Mouse (Mus musculus): ENCODE measurements around the gene Gm45837. TPM values are rescaled to one million over a fixed set of nuclear protein-coding genes. Genes with fewer than 3 reads are reported as not detected.

Gm45837 gene
- total RNA-seq, 2 experiments from 2014 or later: 5.7 TPM; not detected in 1

- no peak for DNase-seq
These were observed 32.4 kb downstream of the Gm45837 start for GRCm38 (mm10) chr7:101443093-101443492.

- DNase-seq: no peak
These were observed 33.5 kb downstream of the Gm45837 start for GRCm38 (mm10) chr7:101444211-101444610.

GRCm38 (mm10) chr7:101449855-101450254 is 39.2 kb downstream of the Gm45837 start:
- DNase-seq: no peak

GRCm38 (mm10) chr7:101450422-101451401 is 40.0 kb downstream of the Gm45837 start:
- peak; percentile 78 for DNase-seq

GRCm38 (mm10) chr7:101452669-101453068 is 42.0 kb downstream of the Gm45837 start:
- DNase-seq: no peak

GRCm38 (mm10) chr7:101453296-101453695 is 42.6 kb downstream of the Gm45837 start:
- no peak for DNase-seq

GRCm38 (mm10) chr7:101453725-101454124 is 43.0 kb downstream of the Gm45837 start:
- peak; percentile 53 for DNase-seq

GRCm38 (mm10) chr7:101454479-101454878 is 43.8 kb downstream of the Gm45837 start:
- no peak for DNase-seq

- no peak for DNase-seq
These were observed 44.5 kb downstream of the Gm45837 start for GRCm38 (mm10) chr7:101455141-101455540.

- no peak for DNase-seq
These were observed 45.6 kb downstream of the Gm45837 start for GRCm38 (mm10) chr7:101456318-101456717.

GRCm38 (mm10) chr7:101456789-101457188 is 46.1 kb downstream of the Gm45837 start:
- no peak for DNase-seq

- DNase-seq: no peak
These were observed 46.6 kb downstream of the Gm45837 start for GRCm38 (mm10) chr7:101457283-101457682.

- no peak for DNase-seq
These were observed 47.1 kb downstream of the Gm45837 start for GRCm38 (mm10) chr7:101457801-101458200.

- no peak for DNase-seq
These were observed 47.6 kb downstream of the Gm45837 start for GRCm38 (mm10) chr7:101458278-101458781.

- DNase-seq: no peak
These were observed 48.7 kb downstream of the Gm45837 start for GRCm38 (mm10) chr7:101459305-101459813.

- no peak for DNase-seq
These were observed 49.4 kb downstream of the Gm45837 start for GRCm38 (mm10) chr7:101459923-101460607.

GRCm38 (mm10) chr7:101460608-101460957 is 49.9 kb downstream of the Gm45837 start:
- DNase-seq: peak; percentile 86

GRCm38 (mm10) chr7:101461571-101461970 is 50.9 kb downstream of the Gm45837 start:
- DNase-seq: no peak

GRCm38 (mm10) chr7:101462327-101463068 is 51.8 kb downstream of the Gm45837 start:
- no peak for DNase-seq

GRCm38 (mm10) chr7:101463665-101464271 is 53.1 kb downstream of the Gm45837 start:
- no peak for DNase-seq

GRCm38 (mm10) chr7:101464927-101465326 is 54.2 kb downstream of the Gm45837 start:
- no peak for DNase-seq

GRCm38 (mm10) chr7:101465392-101465791 is 54.7 kb downstream of the Gm45837 start:
- peak; percentile 65 for DNase-seq

All from gastrocnemius, postnatal 25 days (tissue).